Mouse (Mus musculus) hindbrain, embryonic 12.5 days (tissue): ENCODE results near the gene Tbc1d1. TPM values are rescaled to one million over a fixed set of nuclear protein-coding genes. Genes with fewer than 3 reads are reported as not detected.

ENCODE experiments used
- ATAC-seq: fragments of 200-750 bp; cut with Nextera tagmentation; 2 replicates; pipeline ENCODE4 v1.8.0; 2017; ENCODE audit warnings: moderate TSS enrichment; ENCODE audit not compliant: low FRiP score
- H3K27ac ChIP-seq: fragments of 300-500 bp; sonication (generic); 2 replicates; pipeline ENCODE4 v1.5.1; 2016; ENCODE audit warnings: mild to moderate bottlenecking
- H3K27me3 ChIP-seq: fragments of 300-500 bp; sonication (generic); 2 replicates; pipeline ENCODE4 v1.6.1; 2016; ENCODE audit warnings: mild to moderate bottlenecking
- H3K36me3 ChIP-seq: fragments of 300-500 bp; sonication (generic); 2 replicates; pipeline ENCODE4 v1.6.1; 2016; ENCODE audit warnings: mild to moderate bottlenecking
- H3K4me1 ChIP-seq: fragments of 300-500 bp; sonication (generic); 2 replicates; pipeline ENCODE4 v1.6.1; 2016
- H3K4me2 ChIP-seq: fragments of 300-500 bp; sonication (generic); replicated peaks from 2 replicates; pipeline ENCODE4 v1.6.1; 2016; ENCODE audit warnings: mild to moderate bottlenecking
- H3K4me3 ChIP-seq: fragments of 300-500 bp; sonication (generic); 2 replicates; pipeline ENCODE4 v1.5.1; 2016; ENCODE audit warnings: mild to moderate bottlenecking
- H3K9ac ChIP-seq: fragments of 300-500 bp; sonication (generic); 2 replicates; pipeline ENCODE4 v1.6.1; 2016; ENCODE audit warnings: mild to moderate bottlenecking, moderate library complexity
- H3K9me3 ChIP-seq: fragments of 300-500 bp; sonication (generic); replicated peaks from 2 replicates; pipeline ENCODE4 v1.6.1; 2016; ENCODE audit warnings: mild to moderate bottlenecking
- WGBS: fragments of 180-500 bp; shearing (Covaris S2); methylation state at CpG from one replicate; pipeline ENCODE4 v1.1.7; 2016; 5-methylcytosine and 5-hydroxymethylcytosine counted together
- microRNA-seq: library from miRNA; unstranded; fragments of <30 nt; microRNA quantifications from one replicate; pipeline ENCODE4, GENCODE M21; 2017
- polyA plus RNA-seq: library from polyadenylated mRNA; unstranded; fragments of >200 nt; fragmentation: Nextera tagmentation; extraction: Ambion mirVana; gene quantifications from 2 replicates; pipeline ENCODE4 v1.2.1, GENCODE M21; 2016

The Tbc1d1 gene
- polyA plus RNA-seq, 1 experiment from 2014 or later = 24.5 TPM

DNA sequence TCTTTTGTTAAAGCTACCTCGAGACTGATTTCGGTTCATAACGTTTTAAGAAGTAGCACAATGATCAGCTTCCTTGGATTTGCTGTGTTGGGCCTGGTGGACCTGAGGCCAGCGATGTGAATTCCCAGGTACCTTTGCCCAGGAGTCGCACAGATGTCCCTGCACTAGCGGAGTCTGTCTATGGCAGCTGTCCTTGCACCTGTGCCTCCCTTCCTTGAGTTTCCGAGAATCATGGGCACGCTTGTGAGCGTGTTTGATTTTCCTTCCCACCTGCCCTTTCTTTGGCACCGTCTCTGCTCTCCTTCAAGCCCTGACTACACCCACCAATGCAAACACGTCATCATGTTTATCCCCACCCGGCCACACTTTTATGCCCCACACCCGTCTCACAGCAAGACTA is 242.1 kb downstream of the Tbc1d1 start:
- 90% methylated on average over 13 of the region's 13 CpGs for WGBS
- no peak overlapping the region for H3K4me3 ChIP-seq
- no peak overlapping the region for H3K9ac ChIP-seq
- no peak for ATAC-seq
- no peaks in the 10 kb centered on the region for H3K4me1 ChIP-seq
- no peaks in the 10 kb centered on the region for H3K27me3 ChIP-seq
- no peaks in the 10 kb centered on the region for H3K36me3 ChIP-seq
- H3K27ac ChIP-seq = no peak overlapping the region
- no peak overlapping the region for H3K4me2 ChIP-seq
- no peaks in the 10 kb centered on the region for H3K9me3 ChIP-seq

DNA sequence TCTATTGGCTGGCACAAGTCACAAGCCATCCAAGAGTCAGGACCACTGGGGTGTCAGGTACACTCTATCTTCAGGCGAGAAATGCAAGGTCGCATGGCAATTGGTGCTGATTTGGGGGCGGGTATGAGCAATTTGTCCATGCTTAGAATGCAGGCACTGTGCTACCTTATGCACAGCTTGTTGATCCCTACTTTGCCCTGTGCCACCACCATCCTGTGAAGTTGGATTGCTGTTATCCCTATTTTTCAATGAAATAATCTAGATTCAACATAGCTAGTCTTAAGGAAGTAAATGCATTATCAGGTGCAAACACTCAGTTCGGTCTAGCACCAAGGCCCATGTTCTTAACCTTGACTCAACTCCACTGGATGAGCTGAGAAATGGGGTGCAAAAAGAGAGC is 244.6 kb downstream of the Tbc1d1 start:
- ATAC-seq = no peak
- WGBS = 93% methylated on average over 4 of the region's 4 CpGs

More for the DNA sequence above, 244.6 kb downstream of the Tbc1d1 start:
- H3K9me3 ChIP-seq = no peaks in the 10 kb centered on the region
- no peaks in the 10 kb centered on the region for H3K27me3 ChIP-seq
- no peak overlapping the region for H3K4me3 ChIP-seq
- no peak overlapping the region for H3K9ac ChIP-seq
- no peaks in the 10 kb centered on the region for H3K36me3 ChIP-seq
- H3K27ac ChIP-seq = no peak overlapping the region
- no peaks in the 10 kb centered on the region for H3K4me1 ChIP-seq
- no peak overlapping the region for H3K4me2 ChIP-seq

Small RNAs within 50 kb of the gene (microRNA-seq; reads per million reads assigned to microRNA genes)
- gene Gm22395 = not detected

Other genes with a start within 250 kb of the Tbc1d1 start
- gene Rell1, start 187.4 kb upstream of the Tbc1d1 start, polyA plus RNA-seq = 15.5 and 15.6 TPM in 2 replicates
- gene Pgm2, start 63.4 kb upstream of the Tbc1d1 start, polyA plus RNA-seq = 29.4 and 31.1 TPM in 2 replicates